Mouse (Mus musculus): Measurements from ENCODE around the gene Lhfpl5. TPM values are rescaled to one million over a fixed set of nuclear protein-coding genes. Genes with fewer than 3 reads are reported as not detected.

Lhfpl5 gene
- polyA plus RNA-seq, 1 experiment: 20.4 TPM

GRCm38 (mm10) chr17:28557772-28558171 is 17.7 kb upstream of the Lhfpl5 start:
- Histone ChIP-seq H3K4me3 (replicated peaks; ENCODE audit: insufficient read depth, low read depth, low read length) (no peak overlapping the region), H3K27ac (ENCODE audit: insufficient read depth, low read length) (no peak overlapping the region)
- WGBS: 78% methylated on average over 6 of the region's 6 CpGs

DNA sequence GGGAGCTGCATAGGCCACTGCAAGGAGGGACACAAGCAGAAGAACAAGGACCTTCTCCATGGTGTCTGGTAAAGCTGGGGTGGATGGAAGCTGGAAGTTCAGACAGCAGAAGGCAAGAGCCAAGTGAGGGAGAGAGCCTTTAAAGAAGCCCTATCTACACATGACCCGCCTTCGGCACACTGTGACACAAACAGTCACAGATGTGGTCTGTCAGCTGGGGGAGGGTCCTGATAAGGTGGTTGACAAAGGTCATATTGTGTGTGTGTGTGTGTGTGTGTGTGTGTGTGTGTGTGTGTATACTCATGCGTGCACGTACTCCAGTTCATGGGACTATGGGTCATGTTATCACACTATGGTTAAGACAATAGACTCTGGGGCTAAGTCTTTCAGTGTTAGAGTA is 14.8 kb upstream of the Lhfpl5 start, which contains the start of gene Clps:
Gene Clps, minus strand, starts transcription at position 169 of the 400 bp plus-strand sequence.
- Histone ChIP-seq H3K4me3 (replicated peaks; ENCODE audit: insufficient read depth, low read depth, low read length) (no peak within 1 kb of the TSS), H3K4me1 (ENCODE audit: control insufficient read depth, insufficient read depth, low read length) (no peaks in the 10 kb centered on the region), H3K27me3 (ENCODE audit: control insufficient read depth, insufficient read depth, low read length) (no peaks in the 10 kb centered on the region), H3K27ac (ENCODE audit: insufficient read depth, low read length) (no peak within 1 kb of the TSS)
- DNase-seq: no peak
- WGBS: 83% methylated on average over 4 of the region's 4 CpGs
- TF ChIP-seq POLR2A (IDR thresholded peaks at IDR 0.05; ENCODE audit: borderline replicate concordance, insufficient read depth, low read length) (no peak), CTCF (IDR thresholded peaks at IDR 0.05; ENCODE audit: borderline replicate concordance, insufficient read depth, low read depth, low read length) (no peak)

More at GRCm38 (mm10) chr17:28557772-28558171, 17.7 kb upstream of the Lhfpl5 start:
- Histone ChIP-seq H3K27me3 (ENCODE audit: control insufficient read depth, insufficient read depth, low read length) (no peaks in the 10 kb centered on the region), H3K4me1 (ENCODE audit: control insufficient read depth, insufficient read depth, low read length) (no peaks in the 10 kb centered on the region)
- TF ChIP-seq POLR2A (IDR thresholded peaks at IDR 0.05; ENCODE audit: borderline replicate concordance, insufficient read depth, low read length): no peak
- TF ChIP-seq CTCF (IDR thresholded peaks at IDR 0.05; ENCODE audit: borderline replicate concordance, insufficient read depth, low read depth, low read length): no peak
- no peak for DNase-seq

GRCm38 (mm10) chr17:28561613-28562012 is 13.8 kb upstream of the Lhfpl5 start:
- H3K4me1 ChIP-seq (ENCODE audit: control insufficient read depth, insufficient read depth, low read length): no peaks in the 10 kb centered on the region
- no peaks in the 10 kb centered on the region for H3K27me3 ChIP-seq (ENCODE audit: control insufficient read depth, insufficient read depth, low read length)
- no peak overlapping the region for H3K27ac ChIP-seq (ENCODE audit: insufficient read depth, low read length)
- no peak for DNase-seq
- H3K4me3 ChIP-seq (replicated peaks; ENCODE audit: insufficient read depth, low read depth, low read length): no peak overlapping the region
- no peak for TF ChIP-seq POLR2A (IDR thresholded peaks at IDR 0.05; ENCODE audit: borderline replicate concordance, insufficient read depth, low read length)
- TF ChIP-seq CTCF (IDR thresholded peaks at IDR 0.05; ENCODE audit: borderline replicate concordance, insufficient read depth, low read depth, low read length): no peak
- WGBS: 62% methylated on average over 7 of the region's 7 CpGs

- H3K4me1 ChIP-seq (ENCODE audit: control insufficient read depth, insufficient read depth, low read length): no peaks in the 10 kb centered on the region
- DNase-seq: no peak
- no peak overlapping the region for H3K27ac ChIP-seq (ENCODE audit: insufficient read depth, low read length)
Measured at GRCm38 (mm10) chr17:28565181-28565580, 10.3 kb upstream of the Lhfpl5 start.

GRCm38 (mm10) chr17:28567541-28567940 is 7.9 kb upstream of the Lhfpl5 start:
- 14% methylated on average over 3 of the region's 3 CpGs for WGBS
- no peak for TF ChIP-seq CTCF (IDR thresholded peaks at IDR 0.05; ENCODE audit: borderline replicate concordance, insufficient read depth, low read depth, low read length)
- no peak for TF ChIP-seq POLR2A (IDR thresholded peaks at IDR 0.05; ENCODE audit: borderline replicate concordance, insufficient read depth, low read length)

More at GRCm38 (mm10) chr17:28565181-28565580, 10.3 kb upstream of the Lhfpl5 start:
- Histone ChIP-seq H3K4me3 (replicated peaks; ENCODE audit: insufficient read depth, low read depth, low read length) (no peak overlapping the region), H3K27me3 (ENCODE audit: control insufficient read depth, insufficient read depth, low read length) (no peaks in the 10 kb centered on the region)
- TF ChIP-seq CTCF (IDR thresholded peaks at IDR 0.05; ENCODE audit: borderline replicate concordance, insufficient read depth, low read depth, low read length): no peak
- no peak for TF ChIP-seq POLR2A (IDR thresholded peaks at IDR 0.05; ENCODE audit: borderline replicate concordance, insufficient read depth, low read length)

DNA sequence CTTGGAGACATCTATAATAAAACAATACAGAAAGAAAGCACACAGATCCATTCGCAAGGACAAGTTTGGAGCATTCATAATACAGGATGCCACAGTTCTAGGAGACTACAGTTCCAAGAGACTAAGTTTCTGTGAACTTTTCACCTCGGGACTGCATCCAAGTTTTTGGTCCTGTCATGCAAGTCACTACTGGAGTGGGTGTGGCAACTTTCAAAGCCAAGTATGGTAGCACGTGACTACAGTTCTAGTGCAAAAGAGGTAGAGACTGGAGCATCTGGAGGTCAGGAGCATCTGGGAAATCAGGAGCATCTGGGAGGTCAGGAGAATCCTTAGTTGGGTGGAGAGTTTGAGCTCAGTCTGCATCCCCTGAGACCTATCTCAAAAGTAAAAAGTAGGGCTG is 3.6 kb upstream of the Lhfpl5 start:
- TF ChIP-seq CTCF (IDR thresholded peaks at IDR 0.05; ENCODE audit: borderline replicate concordance, insufficient read depth, low read depth, low read length) (no peak), POLR2A (IDR thresholded peaks at IDR 0.05; ENCODE audit: borderline replicate concordance, insufficient read depth, low read length) (no peak)
- no peak for DNase-seq
- H3K4me3 ChIP-seq (replicated peaks; ENCODE audit: insufficient read depth, low read depth, low read length): no peak overlapping the region
- H3K4me1 ChIP-seq (ENCODE audit: control insufficient read depth, insufficient read depth, low read length): no peaks in the 10 kb centered on the region
- WGBS: 72% methylated on average over 3 of the region's 3 CpGs
- H3K27me3 ChIP-seq (ENCODE audit: control insufficient read depth, insufficient read depth, low read length): no peaks in the 10 kb centered on the region
- H3K27ac ChIP-seq (ENCODE audit: insufficient read depth, low read length): no peak overlapping the region

More at GRCm38 (mm10) chr17:28567541-28567940, 7.9 kb upstream of the Lhfpl5 start:
- no peak overlapping the region for H3K27ac ChIP-seq (ENCODE audit: insufficient read depth, low read length)
- no peaks in the 10 kb centered on the region for H3K4me1 ChIP-seq (ENCODE audit: control insufficient read depth, insufficient read depth, low read length)
- no peak for DNase-seq
- no peak overlapping the region for H3K4me3 ChIP-seq (replicated peaks; ENCODE audit: insufficient read depth, low read depth, low read length)
- H3K27me3 ChIP-seq (ENCODE audit: control insufficient read depth, insufficient read depth, low read length): no peaks in the 10 kb centered on the region

DNA sequence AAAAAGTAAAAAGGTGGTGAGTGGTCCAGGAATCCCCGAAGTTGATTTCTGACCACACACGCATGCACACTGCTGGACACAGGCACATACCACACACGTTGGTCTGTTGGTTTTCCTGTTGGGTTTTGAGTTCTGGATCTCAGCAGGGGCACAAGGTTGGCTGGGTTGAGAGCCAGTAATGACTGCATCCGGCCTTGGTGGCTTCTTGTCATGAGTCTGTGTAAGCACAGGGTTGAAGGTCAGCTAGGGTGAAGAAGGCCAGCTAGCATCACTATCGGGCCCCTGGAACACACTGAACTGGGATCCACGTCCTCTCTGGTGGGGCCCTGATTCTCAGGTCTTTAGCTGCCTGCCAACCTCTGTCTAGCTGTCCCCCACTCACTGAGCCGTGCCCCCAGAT is 2.9 kb upstream of the Lhfpl5 start:
- no peak for DNase-seq
- WGBS: 75% methylated on average over 7 of the region's 7 CpGs
- H3K27me3 ChIP-seq (ENCODE audit: control insufficient read depth, insufficient read depth, low read length): no peaks in the 10 kb centered on the region
- no peak overlapping the region for H3K4me3 ChIP-seq (replicated peaks; ENCODE audit: insufficient read depth, low read depth, low read length)
- no peak for TF ChIP-seq CTCF (IDR thresholded peaks at IDR 0.05; ENCODE audit: borderline replicate concordance, insufficient read depth, low read depth, low read length)
- TF ChIP-seq POLR2A (IDR thresholded peaks at IDR 0.05; ENCODE audit: borderline replicate concordance, insufficient read depth, low read length): no peak
- no peak overlapping the region for H3K27ac ChIP-seq (ENCODE audit: insufficient read depth, low read length)
- H3K4me1 ChIP-seq (ENCODE audit: control insufficient read depth, insufficient read depth, low read length): no peaks in the 10 kb centered on the region

DNA sequence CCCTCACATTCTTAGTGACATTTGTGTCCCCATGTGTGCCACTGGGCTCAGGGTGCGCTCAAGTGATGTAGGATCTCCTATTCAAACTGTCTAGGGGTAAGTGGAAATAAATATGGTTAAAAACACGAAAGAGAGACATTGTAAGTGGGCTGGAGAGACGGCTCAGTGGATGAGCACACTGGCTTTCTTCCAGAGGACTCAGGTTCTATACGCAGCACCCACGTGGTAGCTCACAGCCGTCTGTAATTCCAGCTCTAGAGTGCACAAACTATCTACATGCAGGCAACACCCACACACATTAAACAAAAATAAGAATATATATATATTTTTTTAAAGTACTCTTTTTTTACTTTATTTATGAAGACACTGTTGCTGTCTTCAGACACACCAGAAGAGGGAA is 2.5 kb upstream of the Lhfpl5 start:
- DNase-seq: no peak
- no peak for TF ChIP-seq CTCF (IDR thresholded peaks at IDR 0.05; ENCODE audit: borderline replicate concordance, insufficient read depth, low read depth, low read length)
- TF ChIP-seq POLR2A (IDR thresholded peaks at IDR 0.05; ENCODE audit: borderline replicate concordance, insufficient read depth, low read length): no peak
- WGBS: 80% methylated on average over 6 of the region's 6 CpGs
- Histone ChIP-seq H3K4me3 (replicated peaks; ENCODE audit: insufficient read depth, low read depth, low read length) (no peak overlapping the region), H3K4me1 (ENCODE audit: control insufficient read depth, insufficient read depth, low read length) (no peaks in the 10 kb centered on the region), H3K27me3 (ENCODE audit: control insufficient read depth, insufficient read depth, low read length) (no peaks in the 10 kb centered on the region), H3K27ac (ENCODE audit: insufficient read depth, low read length) (no peak overlapping the region)
